Mouse (Mus musculus) subcutaneous adipose tissue, adult 2 months (tissue): Measurements from ENCODE around the gene Slc22a29. TPM values are rescaled to one million over a fixed set of nuclear protein-coding genes. Genes with fewer than 3 reads are reported as not detected.

Experiments
- polyA plus RNA-seq: library from polyadenylated mRNA; depleted of rRNA; stranded (reverse); fragments of >200 nt; gene quantifications from 2 replicates; pipeline ENCODE4 v1.2.3, GENCODE M21; 2012; ENCODE audit warnings: low replicate concordance; rRNA removed

The Slc22a29 gene
- not detected in 2 replicates for polyA plus RNA-seq

GRCm38 (mm10) chr19:8218800-8219199 lies at the start of gene Slc22a29:
Gene Slc22a29 (minus strand): TSS chr19:8218900.

GRCm38 (mm10) chr19:8131881-8132280 lies 86.8 kb downstream of the Slc22a29 start, which contains the start of gene Slc22a28:
Gene Slc22a28 (minus strand): TSS chr19:8131982.

Other genes with a start within 250 kb of the Slc22a29 start
- not detected in 2 replicates for gene Slc22a28, start 86.9 kb downstream of the Slc22a29 start, polyA plus RNA-seq
- gene Slc22a30, start 186.2 kb upstream of the Slc22a29 start, polyA plus RNA-seq: 0.06 TPM in 1 of 2 replicates, not detected in the other